Mouse (Mus musculus) heart, postnatal 0 days (tissue): ENCODE data around the gene Cpox. TPM values are rescaled to one million over a fixed set of nuclear protein-coding genes. Genes with fewer than 3 reads are reported as not detected.

Experiments used
- ATAC-seq: fragments of 200-750 bp; cut with Nextera tagmentation; 2 replicates; pipeline ENCODE4 v1.8.0; 2017; ENCODE audit warnings: low read depth, moderate number of reproducible peaks, moderate library complexity; ENCODE audit not compliant: insufficient read depth
- DNase-seq: peaks from one replicate; pipeline ENCODE4 v3.0.0-alpha.2; 2016; ENCODE audit warnings: low spot score
- H3K27ac ChIP-seq: fragments of 300-500 bp; sonication (generic); 2 replicates; pipeline ENCODE4 v1.5.1; 2014; ENCODE audit warnings: low read depth, mild to moderate bottlenecking
- H3K27me3 ChIP-seq: fragments of 300-500 bp; sonication (generic); 2 replicates; pipeline ENCODE4 v1.6.1; 2014; ENCODE audit warnings: low read length, mixed read lengths; ENCODE audit not compliant: control insufficient read depth, insufficient read depth
- H3K36me3 ChIP-seq: fragments of 300-500 bp; sonication (generic); replicated peaks from 2 replicates; pipeline ENCODE4 v1.6.1; 2014; ENCODE audit warnings: low read length, mixed read lengths; ENCODE audit not compliant: control insufficient read depth, insufficient read depth
- H3K4me1 ChIP-seq: fragments of 300-500 bp; sonication (generic); 2 replicates; pipeline ENCODE4 v1.6.1; 2014; ENCODE audit warnings: antibody characterized with exemption; ENCODE audit not compliant: control insufficient read depth, insufficient read depth
- H3K4me2 ChIP-seq: fragments of 300-500 bp; sonication (generic); 2 replicates; pipeline ENCODE4 v1.6.1; 2014; ENCODE audit warnings: low read depth, mild to moderate bottlenecking, low read length, moderate library complexity
- H3K4me3 ChIP-seq: fragments of 300-500 bp; sonication (generic); 2 replicates; pipeline ENCODE4 v1.5.1; 2014; ENCODE audit warnings: low read depth, low read length
- H3K9ac ChIP-seq: fragments of 300-500 bp; sonication (generic); replicated peaks from 2 replicates; pipeline ENCODE4 v1.6.1; 2014; ENCODE audit warnings: low read depth, low read length, mixed read lengths
- H3K9me3 ChIP-seq: fragments of 300-500 bp; sonication (generic); replicated peaks from 2 replicates; pipeline ENCODE4 v1.6.1; 2016; ENCODE audit warnings: low read length; ENCODE audit not compliant: control insufficient read depth
- CTCF ChIP-seq: IDR thresholded peaks from 2 replicates; pipeline ENCODE4 v1.5.1; 2016; ENCODE audit warnings: antibody characterized with exemption, control low read depth, low read depth
- EP300 ChIP-seq: IDR thresholded peaks from 2 replicates; pipeline ENCODE4 v1.6.1; 2016; ENCODE audit warnings: antibody characterized with exemption, low read depth
- whole genome bisulfite sequencing: fragments of 180-500 bp; shearing (Covaris S2); extraction: QIAGEN DNeasy Blood & Tissue Kit; methylation state at CpG from one replicate; pipeline ENCODE4 v1.1.7; 2014; 5-methylcytosine and 5-hydroxymethylcytosine counted together
- microRNA-seq: library from miRNA; unstranded; fragments of <30 nt; microRNA quantifications from one replicate; pipeline ENCODE4, GENCODE M21; 2016
- polyA plus RNA-seq: library from polyadenylated mRNA; unstranded; fragments of >200 nt; fragmentation: Nextera tagmentation; extraction: Ambion mirVana; gene quantifications from 2 replicates; pipeline ENCODE4 v1.2.1, GENCODE M21; 2015
- total RNA-seq: library from RNA; depleted of rRNA; stranded (reverse); fragments of >200 nt; gene quantifications from 2 replicates; pipeline ENCODE4 v1.2.3, GENCODE M21; 2014; ENCODE audit warnings: low replicate concordance; rRNA removed

Gene Cpox
- total and polyA plus RNA-seq, 2 experiments from 2014 or later: 15.4 to 27.4 TPM

- DNase-seq (no peak), ATAC-seq (no peak)
- no peak for TF ChIP-seq EP300
- no peak for TF ChIP-seq CTCF
- Histone ChIP-seq H3K4me2 (no peak overlapping the region), H3K4me3 (no peak overlapping the region), H3K27me3 (no peaks in the 10 kb centered on the region), H3K9ac (no peak overlapping the region), H3K36me3 (no peaks in the 10 kb centered on the region), H3K4me1 (no peaks in the 10 kb centered on the region), H3K9me3 (no peaks in the 10 kb centered on the region), H3K27ac (no peak overlapping the region)
Observed at GRCm38 (mm10) chr16:58756191-58756590, 86.1 kb downstream of the Cpox start.

GRCm38 (mm10) chr16:58763076-58763475, 93.0 kb downstream of the Cpox start, which contains the start of gene Olfr172:
Olfr172 (minus strand) TSS chr16:58763176.
- WGBS: 62% methylated on average over 1 of the region's 1 CpGs
- H3K9me3 ChIP-seq: no peaks in the 10 kb centered on the region
- DNase-seq: no peak

More at GRCm38 (mm10) chr16:58763076-58763475, 93.0 kb downstream of the Cpox start, which contains the start of gene Olfr172:
- Histone ChIP-seq H3K4me2 (no peak within 1 kb of the TSS), H3K27me3 (no peaks in the 10 kb centered on the region), H3K9ac (no peak within 1 kb of the TSS), H3K36me3 (no peaks in the 10 kb centered on the region), H3K4me3 (no peak within 1 kb of the TSS), H3K27ac (no peak within 1 kb of the TSS), H3K4me1 (no peaks in the 10 kb centered on the region)
- TF ChIP-seq CTCF (no peak), EP300 (no peak)
- ATAC-seq: no peak

Small RNAs within 50 kb of the gene (microRNA-seq; reads per million reads assigned to microRNA genes)
- not detected for gene Gm27564

Other genes with a start within 250 kb of the Cpox start
- 7.8 and 7.9 TPM in 2 replicates for gene St3gal6, start 146.0 kb upstream of the Cpox start, total RNA-seq
- gene St3gal6, start 146.0 kb upstream of the Cpox start, polyA plus RNA-seq: 14.7 and 17.2 TPM in 2 replicates
- not detected in 2 replicates for gene Gm813, start 53.3 kb upstream of the Cpox start, total RNA-seq
- gene Gm813, start 53.3 kb upstream of the Cpox start, polyA plus RNA-seq: not detected in 2 replicates
- not detected in 2 replicates for gene E330017A01Rik, start 31.6 kb upstream of the Cpox start, total RNA-seq
- not detected in 2 replicates for gene E330017A01Rik, start 31.6 kb upstream of the Cpox start, polyA plus RNA-seq
- gene Gpr15, start 48.8 kb downstream of the Cpox start, total RNA-seq: not detected in 2 replicates
- gene Gpr15, start 48.8 kb downstream of the Cpox start, polyA plus RNA-seq: 0.10 TPM in 1 of 2 replicates, not detected in the other
- gene Cldnd1, start 57.6 kb downstream of the Cpox start, total RNA-seq: 24.0 and 43.9 TPM in 2 replicates
- 72.0 and 72.8 TPM in 2 replicates for gene Cldnd1, start 57.6 kb downstream of the Cpox start, polyA plus RNA-seq
- not detected in 2 replicates for gene Olfr172, start 92.9 kb downstream of the Cpox start, total RNA-seq
- not detected in 2 replicates for gene Olfr172, start 92.9 kb downstream of the Cpox start, polyA plus RNA-seq
- gene Olfr173, start 130.0 kb downstream of the Cpox start, total RNA-seq: not detected in 2 replicates
- not detected in 2 replicates for gene Olfr173, start 130.0 kb downstream of the Cpox start, polyA plus RNA-seq
- not detected in 2 replicates for gene Olfr175-ps1, start 156.5 kb downstream of the Cpox start, total RNA-seq
- not detected in 2 replicates for gene Olfr175-ps1, start 156.5 kb downstream of the Cpox start, polyA plus RNA-seq
- gene Olfr177, start 204.5 kb downstream of the Cpox start, total RNA-seq: not detected in 2 replicates
- gene Olfr177, start 204.5 kb downstream of the Cpox start, polyA plus RNA-seq: not detected in 2 replicates
- gene Olfr178, start 221.8 kb downstream of the Cpox start, total RNA-seq: not detected in 2 replicates
- gene Olfr178, start 221.8 kb downstream of the Cpox start, polyA plus RNA-seq: not detected in 2 replicates